Mouse (Mus musculus) spleen, adult 2 months (tissue): ENCODE data around the gene Shld2. TPM values are rescaled to one million over a fixed set of nuclear protein-coding genes. Genes with fewer than 3 reads are reported as not detected.

ENCODE experiments used
- DNase-seq, 2 experiments: peaks; one replicate each; pipeline versions ENCODE4 v3.0.0 to v3.0.0-alpha.2; 2012 to 2021; ENCODE audit warnings: low spot score in 2 of 2, low read depth in 1 of 2
- H3K27ac ChIP-seq: fragments of 200-500 bp; 2 replicates; pipeline ENCODE4 v1.5.1; 2012; ENCODE audit warnings: low read length, inconsistent platforms; ENCODE audit not compliant: insufficient read depth
- H3K27me3 ChIP-seq: fragments of 200-500 bp; 2 replicates; pipeline ENCODE4 v1.6.1; 2012; ENCODE audit warnings: mild to moderate bottlenecking, moderate library complexity, low read length, inconsistent platforms; ENCODE audit not compliant: control insufficient read depth, insufficient read depth
- H3K36me3 ChIP-seq: fragments of 200-500 bp; 2 replicates; pipeline ENCODE4 v1.6.1; 2012; ENCODE audit warnings: mild to moderate bottlenecking, low read length, inconsistent platforms; ENCODE audit not compliant: control insufficient read depth, insufficient read depth
- H3K4me1 ChIP-seq: fragments of 200-500 bp; 2 replicates; pipeline ENCODE4 v1.6.1; 2011; ENCODE audit warnings: inconsistent platforms; ENCODE audit not compliant: control insufficient read depth, insufficient read depth, insufficient read length
- H3K4me3 ChIP-seq: fragments of 200-500 bp; 2 replicates; pipeline ENCODE4 v1.5.1; 2011; ENCODE audit warnings: mild to moderate bottlenecking, inconsistent platforms; ENCODE audit not compliant: insufficient read depth, insufficient read length; ENCODE audit errors: extremely low read depth
- CTCF ChIP-seq: fragments of 200-500 bp; IDR thresholded peaks from 2 replicates; pipeline ENCODE4 v1.5.1; 2011; ENCODE audit warnings: mild to moderate bottlenecking, inconsistent platforms; ENCODE audit not compliant: insufficient read depth, insufficient read length, insufficient replicate concordance; ENCODE audit errors: extremely low read depth
- POLR2A ChIP-seq: fragments of 200-500 bp; IDR thresholded peaks from 2 replicates; pipeline ENCODE4 v1.6.1; 2011; ENCODE audit warnings: low read depth, low read length, inconsistent platforms
- whole genome bisulfite sequencing: fragments of 180-500 bp; shearing (Covaris S2); methylation state at CpG from one replicate; pipeline ENCODE4 v1.1.7; 2018; 5-methylcytosine and 5-hydroxymethylcytosine counted together
- polyA plus RNA-seq: library from polyadenylated mRNA; depleted of rRNA; stranded (reverse); fragments of >200 nt; gene quantifications from 2 replicates; pipeline ENCODE4 v1.2.3, GENCODE M21; 2012; rRNA removed

The Shld2 gene
- polyA plus RNA-seq, 1 experiment = 2.4 TPM

DNA sequence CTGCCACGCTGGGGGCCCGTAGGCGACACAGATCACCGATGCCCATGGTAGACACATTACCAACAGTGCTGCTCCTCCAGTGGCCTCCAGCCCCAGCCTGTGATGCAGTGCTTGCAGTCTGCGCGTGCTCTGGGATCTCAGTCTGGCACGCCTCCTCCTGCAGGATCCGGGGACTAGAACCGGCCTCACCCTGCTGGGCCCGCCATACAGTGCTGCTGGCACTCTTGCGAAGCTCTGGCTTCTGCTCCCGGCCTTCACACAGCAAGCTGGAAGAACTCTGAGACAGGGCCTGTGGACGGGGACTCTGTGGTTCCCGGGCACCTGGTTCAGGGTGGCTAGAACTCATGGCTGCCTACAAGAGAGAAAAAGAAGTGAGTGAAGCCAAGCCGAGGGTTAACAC is 114.8 kb downstream of the Shld2 start:
- DNase-seq = no peak
- Histone ChIP-seq H3K27me3 (no peaks in the 10 kb centered on the region), H3K4me3 (no peak overlapping the region), H3K4me1 (no peaks in the 10 kb centered on the region), H3K36me3 (no peaks in the 10 kb centered on the region), H3K27ac (no peak overlapping the region)
- 94% methylated on average over 15 of the region's 15 CpGs for WGBS
- TF ChIP-seq POLR2A (no peak), CTCF (no peak)

DNA sequence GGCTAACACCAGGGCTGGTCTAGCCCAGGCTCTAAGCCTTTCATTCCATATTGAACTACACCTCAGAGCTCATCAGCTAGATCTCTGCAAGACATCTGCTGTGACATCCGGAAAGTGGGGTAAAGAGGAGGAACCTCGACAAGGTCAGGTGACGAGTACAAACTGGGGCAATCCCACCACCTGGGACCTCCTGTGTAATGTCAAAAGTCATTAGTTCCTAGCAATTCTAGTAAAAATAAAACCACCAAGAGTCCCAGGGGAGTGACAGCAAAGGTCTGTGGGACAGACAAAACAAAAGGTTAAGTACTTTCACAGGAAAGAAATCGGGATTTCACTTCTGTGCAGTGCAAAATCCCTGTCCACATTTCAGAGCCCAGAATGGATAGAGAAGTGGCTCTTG is 116.4 kb downstream of the Shld2 start:
- no peaks in the 10 kb centered on the region for H3K27me3 ChIP-seq
- TF ChIP-seq POLR2A = no peak
- TF ChIP-seq CTCF = no peak

DNA sequence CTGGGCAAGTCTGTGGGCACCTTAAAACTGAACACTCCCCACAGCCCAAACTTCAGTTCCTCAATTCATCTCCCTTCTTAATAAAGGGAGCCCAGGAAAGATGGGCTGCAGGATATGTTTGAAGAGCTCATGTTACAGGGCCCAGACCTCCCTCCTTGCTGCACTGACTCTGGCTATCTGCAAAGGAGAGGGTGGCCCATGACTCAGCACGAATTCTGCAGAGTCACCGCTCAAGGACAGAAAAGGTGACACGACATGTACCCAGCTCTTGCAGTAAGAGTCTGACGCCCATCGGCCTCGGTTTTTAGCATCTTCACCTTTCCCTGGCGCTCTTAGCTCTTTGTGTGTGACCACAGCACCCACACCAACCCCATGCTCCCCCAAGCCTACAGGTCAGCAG is 119.9 kb downstream of the Shld2 start:
- H3K4me1 ChIP-seq = no peaks in the 10 kb centered on the region
- 64% methylated on average over 7 of the region's 7 CpGs for WGBS
- no peak for DNase-seq

More for the DNA sequence above, 116.4 kb downstream of the Shld2 start:
- H3K4me1 ChIP-seq = no peaks in the 10 kb centered on the region
- no peak for DNase-seq
- H3K36me3 ChIP-seq = no peaks in the 10 kb centered on the region
- H3K4me3 ChIP-seq = no peak overlapping the region
- H3K27ac ChIP-seq = no peak overlapping the region
- 65% methylated on average over 4 of the region's 4 CpGs for WGBS

DNA sequence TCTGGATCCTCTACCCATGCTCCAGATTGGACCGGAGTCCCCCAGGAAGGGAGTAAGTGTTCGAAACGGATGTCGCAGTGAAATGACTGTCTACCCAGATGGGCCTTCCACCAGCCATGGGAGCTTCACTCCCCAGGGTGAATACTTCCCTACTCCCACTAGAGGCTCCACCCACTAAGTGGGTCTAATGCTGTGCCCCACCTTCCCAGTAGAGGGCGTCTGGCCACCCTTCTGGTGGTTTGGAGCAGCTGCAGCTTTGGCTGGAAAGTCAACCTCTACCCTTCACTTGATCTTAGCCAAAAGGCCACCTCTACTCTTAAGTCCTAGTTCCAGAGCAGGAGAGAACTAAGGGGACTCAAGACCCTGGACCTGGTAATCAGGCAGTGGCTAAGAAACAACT is 121.7 kb downstream of the Shld2 start:
- Histone ChIP-seq H3K27ac (no peak overlapping the region), H3K4me1 (no peaks in the 10 kb centered on the region), H3K4me3 (no peak overlapping the region), H3K36me3 (no peaks in the 10 kb centered on the region), H3K27me3 (no peaks in the 10 kb centered on the region)
- DNase-seq = no peak
- TF ChIP-seq POLR2A (no peak), CTCF (no peak; the same call in 1 of the 2 replicates)
- 66% methylated on average over 5 of the region's 5 CpGs for WGBS

More for the DNA sequence above, 119.9 kb downstream of the Shld2 start:
- no peaks in the 10 kb centered on the region for H3K27me3 ChIP-seq
- no peaks in the 10 kb centered on the region for H3K36me3 ChIP-seq
- no peak overlapping the region for H3K27ac ChIP-seq
- TF ChIP-seq CTCF = no peak
- TF ChIP-seq POLR2A = no peak
- H3K4me3 ChIP-seq = no peak overlapping the region

Other genes with a start within 250 kb of the Shld2 start
- gene Anxa8, start 224.5 kb downstream of the Shld2 start, polyA plus RNA-seq = 0.26 and 0.34 TPM in 2 replicates
- gene A630023A22Rik, start 207.7 kb downstream of the Shld2 start, polyA plus RNA-seq = not detected in 2 replicates
- 0.07 and 0.08 TPM in 2 replicates for gene Npy4r, start 158.0 kb downstream of the Shld2 start, polyA plus RNA-seq
- 0.04 and 0.09 TPM in 2 replicates for gene Gprin2, start 108.8 kb downstream of the Shld2 start, polyA plus RNA-seq
- gene Syt15, start 90.9 kb downstream of the Shld2 start, polyA plus RNA-seq = 3.9 and 4.3 TPM in 2 replicates
- 47.7 and 60.1 TPM in 2 replicates for gene Glud1, start 234 bp upstream of the Shld2 start, polyA plus RNA-seq
- gene Fam25c, start 44.9 kb upstream of the Shld2 start, polyA plus RNA-seq = not detected in 2 replicates
- gene Sncg, start 64.3 kb upstream of the Shld2 start, polyA plus RNA-seq = 1.6 and 2.1 TPM in 2 replicates
- 8.4 and 8.9 TPM in 2 replicates for gene Mmrn2, start 65.0 kb upstream of the Shld2 start, polyA plus RNA-seq
- 0.89 and 1.0 TPM in 2 replicates for gene Bmpr1a, start 192.8 kb upstream of the Shld2 start, polyA plus RNA-seq
- gene 9230112D13Rik, start 212.3 kb upstream of the Shld2 start, polyA plus RNA-seq = not detected in 2 replicates